Mouse (Mus musculus) heart, postnatal 0 days (tissue): ENCODE results near the gene Hectd1.

Source experiments
- CTCF ChIP-seq: IDR thresholded peaks from 2 replicates; pipeline ENCODE4 v1.5.1; 2016; ENCODE audit warnings: antibody characterized with exemption, control low read depth, low read depth
- EP300 ChIP-seq: IDR thresholded peaks from 2 replicates; pipeline ENCODE4 v1.6.1; 2016; ENCODE audit warnings: antibody characterized with exemption, low read depth

- TF ChIP-seq CTCF, result no peak
- no peak for TF ChIP-seq EP300
These were observed 1.3 kb upstream of the Hectd1 start for GRCm38 (mm10) chr12:51830671-51831070.
